Mouse (Mus musculus) liver, embryonic 11.5 days (tissue): ENCODE measurements at regions not wholly inside any gene's neighbourhood (a gene's known extent, or its start where the extent isn't known, plus 50 kb on each side); places are given as distances from the start of the nearest gene placed in this dataset.
"Not testable (repeated sequence)": the region's sequence is repeated elsewhere in the genome, so short reads cannot be mapped to it uniquely, and the experiment has no call there.

Experiments used
- ATAC-seq: fragments of 200-750 bp; cut with Nextera tagmentation; replicated peaks from 2 replicates; pipeline ENCODE4 v1.8.0; 2017; ENCODE audit warnings: moderate number of reproducible peaks, mild to moderate bottlenecking, moderate TSS enrichment, moderate library complexity; ENCODE audit not compliant: low FRiP score
- DNase-seq: peaks from one replicate; pipeline ENCODE4 v3.0.0-alpha.2; 2017; ENCODE audit warnings: low spot score
- H3K27ac ChIP-seq: fragments of 300-500 bp; sonication (generic); 2 replicates; pipeline ENCODE4 v1.5.1; 2014; ENCODE audit warnings: mild to moderate bottlenecking, low read depth, low read length, control low read depth
- H3K27me3 ChIP-seq: fragments of 300-500 bp; sonication (generic); replicated peaks from 2 replicates; pipeline ENCODE4 v1.6.1; 2014; ENCODE audit warnings: low read length, mixed read lengths; ENCODE audit not compliant: control insufficient read depth, insufficient read depth
- H3K36me3 ChIP-seq: fragments of 300-500 bp; sonication (generic); 2 replicates; pipeline ENCODE4 v1.6.1; 2014; ENCODE audit warnings: mild to moderate bottlenecking, low read length, moderate library complexity, mixed read lengths; ENCODE audit not compliant: control insufficient read depth, insufficient read depth
- H3K4me1 ChIP-seq: fragments of 300-500 bp; sonication (generic); replicated peaks from 2 replicates; pipeline ENCODE4 v1.6.1; 2014; ENCODE audit warnings: low read length, mixed read lengths; ENCODE audit not compliant: control insufficient read depth, insufficient read depth
- H3K4me2 ChIP-seq: fragments of 300-500 bp; sonication (generic); 2 replicates; pipeline ENCODE4 v1.6.1; 2014; ENCODE audit warnings: mild to moderate bottlenecking, control low read depth, moderate library complexity
- H3K4me3 ChIP-seq: fragments of 300-500 bp; sonication (generic); 2 replicates; pipeline ENCODE4 v1.5.1; 2014; ENCODE audit warnings: low read depth, low read length, control low read depth
- H3K9ac ChIP-seq: fragments of 300-500 bp; sonication (generic); 2 replicates; pipeline ENCODE4 v1.6.1; 2014; ENCODE audit warnings: low read depth, low read length, control low read depth
- H3K9me3 ChIP-seq: fragments of 300-500 bp; sonication (generic); 2 replicates; pipeline ENCODE4 v1.6.1; 2016; ENCODE audit warnings: low read length, inconsistent platforms, mixed read lengths; ENCODE audit not compliant: control insufficient read depth
- WGBS: fragments of 180-500 bp; shearing (Covaris S2); extraction: QIAGEN DNeasy Blood & Tissue Kit; methylation state at CpG from one replicate; pipeline ENCODE4 v1.1.7; 2014; 5-methylcytosine and 5-hydroxymethylcytosine counted together

DNA sequence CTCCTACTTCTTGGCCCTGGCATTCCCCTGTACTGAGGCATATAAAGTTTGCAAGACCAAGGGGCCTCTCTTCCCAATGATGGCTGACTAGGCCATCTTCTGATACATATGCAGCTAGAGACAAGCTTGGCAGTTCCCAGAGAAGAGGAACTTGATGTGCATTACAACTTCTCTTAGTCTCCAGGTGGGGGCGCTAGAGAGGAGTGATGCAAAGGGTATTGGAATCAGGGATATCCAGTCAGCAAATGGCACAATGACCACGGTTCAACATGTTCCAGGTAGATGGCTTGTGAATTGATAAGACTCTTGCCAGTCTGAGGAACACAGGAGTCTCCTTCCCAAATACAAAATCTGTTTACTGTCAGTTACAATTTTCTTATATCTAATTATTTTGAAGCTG lies 347.7 kb downstream of the Car8 start:
- no peak overlapping the region for H3K27ac ChIP-seq
- ATAC-seq (no peak), DNase-seq (no peak)
- no peak overlapping the region for H3K9ac ChIP-seq
- no peaks in the 10 kb centered on the region for H3K9me3 ChIP-seq
- H3K4me2 ChIP-seq, result no peak overlapping the region
- no peaks in the 10 kb centered on the region for H3K36me3 ChIP-seq
- H3K27me3 ChIP-seq, result no peaks in the 10 kb centered on the region
- H3K4me1 ChIP-seq, result no peaks in the 10 kb centered on the region
- WGBS, result 62% methylated on average over 2 of the region's 2 CpGs
- no peak overlapping the region for H3K4me3 ChIP-seq

DNA sequence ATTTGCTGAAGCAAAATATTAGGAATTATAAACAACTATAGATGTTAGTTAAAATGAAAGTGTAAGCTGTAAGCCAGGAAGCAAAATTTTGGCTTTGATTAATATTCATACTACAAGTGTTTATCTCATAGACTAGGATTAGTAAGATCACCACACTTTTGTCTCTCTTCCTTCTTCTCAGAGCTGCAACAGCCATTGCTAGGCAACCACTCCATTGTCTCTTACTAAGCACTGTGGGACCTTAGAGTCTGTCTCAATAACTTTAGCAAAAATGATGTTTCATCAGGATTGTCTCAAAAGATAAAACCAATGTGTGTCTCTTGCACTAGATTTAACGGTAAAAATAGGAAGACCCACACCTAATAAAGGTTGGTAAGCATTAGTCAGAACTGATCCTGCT lies 384.3 kb downstream of the Car8 start:
- H3K4me3 ChIP-seq, result no peak overlapping the region
- no peaks in the 10 kb centered on the region for H3K4me1 ChIP-seq
- WGBS, result 78% methylated on average over 1 of the region's 1 CpGs
- H3K4me2 ChIP-seq, result no peak overlapping the region
- no peak for DNase-seq
- H3K9ac ChIP-seq, result no peak overlapping the region
- no peak overlapping the region for H3K27ac ChIP-seq
- H3K27me3 ChIP-seq, result no peaks in the 10 kb centered on the region
- ATAC-seq, result no peak
- H3K36me3 ChIP-seq, result no peaks in the 10 kb centered on the region
- no peaks in the 10 kb centered on the region for H3K9me3 ChIP-seq

DNA sequence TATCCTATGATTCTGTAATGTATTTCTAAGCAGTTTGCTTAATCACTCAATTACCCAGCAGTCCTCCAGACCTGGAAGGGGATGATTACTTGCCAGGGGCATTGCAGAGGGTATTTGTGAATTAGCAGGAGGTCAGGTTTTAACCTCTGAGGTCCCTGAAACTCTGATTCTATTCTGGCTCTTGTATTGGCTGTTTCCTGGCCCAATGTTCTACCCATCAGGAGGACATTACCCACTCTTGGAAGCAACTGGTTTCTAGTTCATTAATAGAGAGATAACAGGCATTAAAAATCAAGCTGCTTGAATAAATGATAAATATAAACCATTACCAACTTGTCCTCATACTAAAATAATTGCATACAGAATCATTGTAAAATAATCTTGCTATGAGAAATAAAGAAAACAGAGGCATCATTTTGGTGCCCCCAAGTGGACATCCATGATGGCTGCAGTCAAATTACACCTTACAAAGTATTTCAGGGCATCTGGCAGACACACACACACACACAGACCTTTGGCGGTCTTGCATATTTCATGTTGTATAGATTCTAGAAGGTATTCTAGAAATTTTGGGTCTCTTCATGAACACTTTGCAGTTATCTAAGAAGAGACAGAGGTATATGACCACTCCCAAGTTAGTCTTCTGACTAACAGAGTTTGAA lies 385.6 kb downstream of the Car8 start:
- 39% methylated on average over 1 of the region's 1 CpGs for WGBS
- Histone ChIP-seq H3K9me3 (no peaks in the 10 kb centered on the region), H3K9ac (no peak overlapping the region), H3K36me3 (no peaks in the 10 kb centered on the region), H3K4me3 (no peak overlapping the region), H3K4me2 (no peak overlapping the region), H3K27ac (no peak overlapping the region), H3K4me1 (no peaks in the 10 kb centered on the region), H3K27me3 (no peaks in the 10 kb centered on the region)
- no peak for ATAC-seq
- DNase-seq, result no peak

DNA sequence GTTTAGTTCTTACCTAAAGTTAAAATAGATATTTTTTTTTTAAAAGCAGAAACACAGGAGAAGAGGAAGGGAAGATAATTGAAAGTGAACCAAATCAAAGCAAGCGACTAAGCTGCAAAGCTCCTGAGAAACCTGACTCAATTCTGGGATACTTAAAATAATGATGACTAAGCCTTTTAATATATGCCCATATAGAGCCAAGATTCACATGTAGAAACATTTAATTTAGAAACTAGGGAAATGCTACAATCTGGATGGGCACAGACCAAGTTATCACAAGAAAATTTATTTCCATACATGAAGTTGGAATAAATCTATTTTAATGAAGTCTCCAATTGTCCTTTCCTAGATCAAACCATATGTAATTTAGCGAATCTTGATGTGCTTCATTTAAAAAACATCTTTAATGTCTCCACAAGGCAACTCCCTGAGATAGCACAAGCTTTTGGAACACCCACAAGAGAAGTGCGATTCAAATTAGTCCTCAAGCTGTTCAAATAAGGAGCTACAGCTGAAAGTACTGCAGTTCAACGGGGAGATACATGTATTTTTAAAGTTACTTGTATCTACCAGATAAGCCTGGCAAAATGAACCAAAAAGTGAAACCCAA lies 386.7 kb downstream of the Car8 start:
- no peak for ATAC-seq
- H3K4me3 ChIP-seq, result no peak overlapping the region
- H3K4me2 ChIP-seq, result no peak overlapping the region
- no peaks in the 10 kb centered on the region for H3K27me3 ChIP-seq
- no peaks in the 10 kb centered on the region for H3K9me3 ChIP-seq
- no peak for DNase-seq
- no peaks in the 10 kb centered on the region for H3K4me1 ChIP-seq
- H3K9ac ChIP-seq, result no peak overlapping the region
- H3K27ac ChIP-seq, result no peak overlapping the region
- no peaks in the 10 kb centered on the region for H3K36me3 ChIP-seq
- 77% methylated on average over 4 of the region's 4 CpGs for WGBS

DNA sequence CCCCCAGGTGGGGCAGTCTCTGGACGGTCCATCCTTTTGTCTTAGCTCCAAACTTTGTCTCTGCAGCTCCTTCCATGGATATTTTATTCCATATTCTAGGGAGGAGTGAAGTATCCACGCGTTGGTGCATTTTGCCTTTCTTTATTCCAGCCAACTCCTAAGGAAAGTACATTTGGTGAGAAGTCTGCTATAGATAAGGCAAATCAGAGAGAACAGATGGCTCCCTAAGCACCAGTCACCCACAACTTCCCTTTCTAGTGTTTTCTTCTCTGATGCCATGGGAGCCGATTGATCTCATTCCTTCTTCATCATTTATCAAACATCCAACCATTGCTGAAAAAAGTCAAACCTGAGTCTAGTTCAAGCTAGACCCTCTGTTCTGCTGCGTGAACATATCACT lies 391.4 kb downstream of the Car8 start:
- ATAC-seq (no peak), DNase-seq (no peak)
- H3K4me3 ChIP-seq, result no peak overlapping the region
- H3K27ac ChIP-seq, result no peak overlapping the region
- no peak overlapping the region for H3K9ac ChIP-seq
- H3K9me3 ChIP-seq, result no peaks in the 10 kb centered on the region
- no peaks in the 10 kb centered on the region for H3K36me3 ChIP-seq
- no peaks in the 10 kb centered on the region for H3K4me1 ChIP-seq
- no peaks in the 10 kb centered on the region for H3K27me3 ChIP-seq
- H3K4me2 ChIP-seq, result no peak overlapping the region
- 52% methylated on average over 5 of the region's 5 CpGs for WGBS

DNA sequence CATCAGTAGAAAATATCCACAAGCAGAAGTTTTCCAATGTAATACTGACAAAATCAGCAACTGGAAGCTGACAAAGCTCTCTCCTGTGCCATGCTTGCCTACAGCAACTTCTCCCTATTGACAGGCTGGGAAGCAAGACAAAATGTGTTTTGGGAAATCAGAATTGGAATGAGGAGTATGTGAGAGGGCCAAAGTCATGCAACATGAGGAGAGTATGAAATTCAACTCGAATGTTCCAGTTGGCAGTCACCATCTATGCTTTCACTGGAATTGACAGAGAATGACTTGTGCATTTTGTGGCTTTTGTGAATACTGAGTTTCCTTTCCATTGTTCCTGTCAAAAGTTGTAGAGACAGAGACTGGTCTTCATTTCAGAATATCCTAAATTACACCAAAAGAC lies 409.7 kb downstream of the Car8 start:
- H3K4me3 ChIP-seq, result no peak overlapping the region
- WGBS, result 66% methylated on average over 1 of the region's 1 CpGs
- no peaks in the 10 kb centered on the region for H3K27me3 ChIP-seq
- no peak overlapping the region for H3K4me2 ChIP-seq
- DNase-seq (no peak), ATAC-seq (no peak)
- H3K4me1 ChIP-seq, result no peaks in the 10 kb centered on the region
- H3K27ac ChIP-seq, result no peak overlapping the region
- H3K9ac ChIP-seq, result no peak overlapping the region
- no peaks in the 10 kb centered on the region for H3K36me3 ChIP-seq
- no peaks in the 10 kb centered on the region for H3K9me3 ChIP-seq

DNA sequence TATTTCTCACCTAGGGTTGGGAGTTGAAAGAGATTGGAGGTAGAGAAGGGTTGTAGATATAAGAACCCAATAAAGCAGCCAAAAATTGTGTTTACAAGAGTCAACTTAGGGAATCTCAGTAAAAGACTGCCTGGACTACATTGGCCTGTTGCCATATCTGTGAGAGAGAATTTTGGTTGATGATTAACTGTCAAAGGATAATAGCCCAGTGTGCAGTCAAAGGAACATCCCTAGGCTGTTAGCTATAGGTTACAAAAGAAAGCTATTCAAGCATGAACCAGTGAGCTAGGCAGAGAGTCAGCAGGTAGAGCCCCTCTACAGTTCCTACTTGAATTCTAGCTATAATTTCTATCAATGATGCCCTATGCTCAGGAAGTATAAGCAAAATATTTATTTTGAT lies 419.0 kb downstream of the Car8 start:
- H3K4me3 ChIP-seq, result no peak overlapping the region
- H3K9ac ChIP-seq, result no peak overlapping the region
- H3K27me3 ChIP-seq, result no peaks in the 10 kb centered on the region
- DNase-seq (no peak), ATAC-seq (no peak)
- no peak overlapping the region for H3K4me2 ChIP-seq
- H3K27ac ChIP-seq, result no peak overlapping the region
- no peaks in the 10 kb centered on the region for H3K4me1 ChIP-seq
- H3K36me3 ChIP-seq, result no peaks in the 10 kb centered on the region
- no peaks in the 10 kb centered on the region for H3K9me3 ChIP-seq

DNA sequence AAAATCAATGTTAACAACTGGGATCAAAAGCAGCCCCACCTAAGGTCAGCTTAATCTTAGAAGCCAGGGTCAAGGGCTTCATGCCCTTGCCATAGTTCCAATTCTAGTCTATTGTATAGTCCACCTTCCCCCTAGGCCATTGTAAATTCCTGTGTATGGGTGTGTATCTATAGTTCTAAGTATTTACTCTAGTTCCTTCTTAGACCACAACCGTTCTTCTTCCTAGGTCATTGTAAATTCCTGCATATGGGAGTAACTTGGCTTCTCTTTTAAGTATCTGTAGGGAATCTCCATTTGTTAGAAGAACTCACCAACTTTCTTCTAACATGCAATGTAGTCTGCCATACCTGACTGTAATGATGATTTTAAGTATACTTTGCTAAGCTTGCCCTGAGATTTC lies 461.1 kb downstream of the Car8 start:
- not testable (repeated sequence) for H3K36me3 ChIP-seq
- 77% methylated on average over 1 of the region's 1 CpGs for WGBS

DNA sequence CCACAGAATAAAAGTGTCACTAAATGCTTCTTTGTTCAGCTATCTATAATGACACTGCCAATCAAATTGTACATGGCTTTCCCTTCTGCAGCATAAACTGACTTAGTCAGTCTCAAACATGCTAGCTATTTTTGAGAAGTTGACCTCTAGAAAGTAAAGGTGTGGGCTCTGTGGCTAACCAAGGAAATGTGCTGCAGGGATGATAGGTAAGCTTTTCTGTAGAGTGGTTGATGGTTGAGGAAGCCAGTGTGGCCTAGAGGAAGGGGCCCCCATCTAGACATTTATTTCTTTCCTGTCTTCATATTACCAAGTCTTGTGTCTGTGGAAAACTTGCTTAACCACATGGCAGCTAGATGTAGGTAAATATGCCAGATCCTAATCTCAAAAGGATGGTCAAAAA lies 483.4 kb downstream of the Car8 start:
- DNase-seq (no peak), ATAC-seq (peak; percentile 34; the same call in 1 of the 2 replicates)
- Histone ChIP-seq H3K4me3 (no peak overlapping the region), H3K9ac (no peak overlapping the region), H3K27me3 (no peaks in the 10 kb centered on the region), H3K27ac (no peak overlapping the region), H3K4me2 (no peak overlapping the region), H3K9me3 (no peaks in the 10 kb centered on the region), H3K4me1 (no peaks in the 10 kb centered on the region), H3K36me3 (no peaks in the 10 kb centered on the region)

More for the DNA sequence above, 461.1 kb downstream of the Car8 start:
- not testable (repeated sequence) for ATAC-seq, DNase-seq, H3K4me2 ChIP-seq, H3K9ac ChIP-seq, H3K4me3 ChIP-seq, H3K9me3 ChIP-seq, H3K27me3 ChIP-seq, H3K27ac ChIP-seq, H3K4me1 ChIP-seq
